Mouse (Mus musculus) lung, postnatal 4 days (tissue): ENCODE measurements around the gene Pfdn2.
"Not testable (repeated sequence)": the region's sequence is repeated elsewhere in the genome, so short reads cannot be mapped to it uniquely, and the experiment has no call there.

Experiments used
- DNase-seq, 2 experiments: peaks; one replicate each; pipeline ENCODE4 v3.0.0; 2021

Gene Pfdn2

GRCm38 (mm10) chr1:171345225-171346094, at the start of gene Pfdn2, which contains the start of gene Nit1:
Gene Pfdn2 (plus strand): TSS chr1:171345670.
Gene Nit1 (minus strand): TSS chr1:171345646.
- DNase-seq, result peak; percentile 93

- DNase-seq, result no peak
Observed at GRCm38 (mm10) chr1:171298226-171298625, 47.2 kb upstream of the Pfdn2 start.

- not testable (repeated sequence) for DNase-seq
Observed at GRCm38 (mm10) chr1:171306157-171306556, 39.3 kb upstream of the Pfdn2 start.

- DNase-seq, result no peak
Observed at GRCm38 (mm10) chr1:171309321-171309720, 36.1 kb upstream of the Pfdn2 start.

- no peak for DNase-seq
Observed at GRCm38 (mm10) chr1:171319748-171320147, 25.7 kb upstream of the Pfdn2 start.

GRCm38 (mm10) chr1:171320151-171320550, 25.3 kb upstream of the Pfdn2 start:
- DNase-seq, result no peak

GRCm38 (mm10) chr1:171321415-171321814, 24.1 kb upstream of the Pfdn2 start:
- peak in 1 of 2 experiments; percentile 46 for DNase-seq

GRCm38 (mm10) chr1:171322012-171322411, 23.5 kb upstream of the Pfdn2 start:
- DNase-seq, result no peak

GRCm38 (mm10) chr1:171325571-171325970, 19.9 kb upstream of the Pfdn2 start:
- no peak for DNase-seq

- DNase-seq, result not testable (repeated sequence)
Observed at GRCm38 (mm10) chr1:171326588-171326987, 18.9 kb upstream of the Pfdn2 start.

- peak in 1 of 2 experiments; percentile 16 for DNase-seq
Observed at GRCm38 (mm10) chr1:171328244-171328643, 17.2 kb upstream of the Pfdn2 start.

GRCm38 (mm10) chr1:171328839-171329432, 16.5 kb upstream of the Pfdn2 start, which contains the start of gene Dedd:
Gene Dedd (plus strand): TSS chr1:171329145.
- DNase-seq, result peak; percentile 93 to 97

GRCm38 (mm10) chr1:171329433-171330215, 15.8 kb upstream of the Pfdn2 start:
- DNase-seq, result no peak

- no peak for DNase-seq
Observed at GRCm38 (mm10) chr1:171330216-171330560, 15.3 kb upstream of the Pfdn2 start.

GRCm38 (mm10) chr1:171342262-171343207, 2.9 kb upstream of the Pfdn2 start:
- no peak for DNase-seq

GRCm38 (mm10) chr1:171343922-171344677, 1.4 kb upstream of the Pfdn2 start:
- peak; percentile 68 to 80 for DNase-seq

GRCm38 (mm10) chr1:171344715-171345114, 755 bp upstream of the Pfdn2 start:
- DNase-seq, result no peak

GRCm38 (mm10) chr1:171346095-171346450, 603 bp downstream of the Pfdn2 start:
- no peak for DNase-seq

- no peak for DNase-seq
Observed at GRCm38 (mm10) chr1:171348665-171349064, 3.2 kb downstream of the Pfdn2 start.

- DNase-seq, result no peak
Observed at GRCm38 (mm10) chr1:171349210-171349609, 3.7 kb downstream of the Pfdn2 start.

GRCm38 (mm10) chr1:171355812-171356340, 10.4 kb downstream of the Pfdn2 start:
- DNase-seq, result no peak
